Mouse (Mus musculus): ENCODE results near the gene Fcna. TPM values are rescaled to one million over a fixed set of nuclear protein-coding genes. Genes with fewer than 3 reads are reported as not detected.

The Fcna gene
- polyA plus RNA-seq, 1 experiment from 2014 or later: 1.8 TPM

DNA sequence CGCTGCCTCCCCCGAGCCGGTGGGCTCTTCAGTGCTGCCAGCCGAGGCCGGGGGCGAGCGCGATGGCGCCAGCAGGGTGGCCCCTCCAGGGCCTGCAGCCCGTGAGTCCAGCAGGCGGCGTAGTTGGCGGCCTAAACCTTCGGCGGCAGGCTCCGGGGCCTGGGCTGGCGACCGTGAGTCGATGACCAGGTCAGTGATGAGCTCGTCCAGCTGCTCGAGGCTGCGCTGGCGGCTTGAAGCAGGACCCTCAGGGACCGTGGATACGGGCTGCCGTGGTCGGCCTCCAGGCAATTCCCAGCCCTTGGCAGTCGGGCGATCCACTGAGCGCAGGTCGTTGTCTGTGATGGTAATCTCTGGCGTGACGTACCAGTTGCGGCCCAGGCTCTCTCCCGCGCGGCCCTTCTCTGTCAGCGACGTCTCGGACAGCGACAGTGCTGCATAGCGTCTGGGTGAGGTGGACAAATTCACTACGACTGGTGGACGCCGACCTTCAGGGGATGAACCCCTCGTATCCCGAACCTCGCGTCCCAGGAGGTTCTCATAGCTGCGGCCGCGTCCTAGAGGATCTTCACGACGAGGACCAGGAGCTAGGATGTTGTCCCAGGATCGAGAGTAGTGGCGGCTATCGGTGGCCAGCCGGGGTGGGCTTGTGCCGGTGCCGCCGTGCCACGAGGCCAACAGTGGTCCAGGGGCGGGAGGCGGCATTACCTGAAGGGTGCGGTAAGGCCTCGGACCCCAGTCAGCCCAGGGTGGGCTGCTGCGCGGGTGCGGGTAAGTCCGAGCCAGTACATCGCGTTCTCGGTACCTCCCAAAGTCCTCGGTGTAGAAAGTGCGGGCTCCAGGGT is 49.7 kb downstream of the Fcna start:
- peaks cover 58% of the 10 kb centered on the region for H3K27me3 ChIP-seq (ENCODE audit: insufficient read depth, low read length)

DNA sequence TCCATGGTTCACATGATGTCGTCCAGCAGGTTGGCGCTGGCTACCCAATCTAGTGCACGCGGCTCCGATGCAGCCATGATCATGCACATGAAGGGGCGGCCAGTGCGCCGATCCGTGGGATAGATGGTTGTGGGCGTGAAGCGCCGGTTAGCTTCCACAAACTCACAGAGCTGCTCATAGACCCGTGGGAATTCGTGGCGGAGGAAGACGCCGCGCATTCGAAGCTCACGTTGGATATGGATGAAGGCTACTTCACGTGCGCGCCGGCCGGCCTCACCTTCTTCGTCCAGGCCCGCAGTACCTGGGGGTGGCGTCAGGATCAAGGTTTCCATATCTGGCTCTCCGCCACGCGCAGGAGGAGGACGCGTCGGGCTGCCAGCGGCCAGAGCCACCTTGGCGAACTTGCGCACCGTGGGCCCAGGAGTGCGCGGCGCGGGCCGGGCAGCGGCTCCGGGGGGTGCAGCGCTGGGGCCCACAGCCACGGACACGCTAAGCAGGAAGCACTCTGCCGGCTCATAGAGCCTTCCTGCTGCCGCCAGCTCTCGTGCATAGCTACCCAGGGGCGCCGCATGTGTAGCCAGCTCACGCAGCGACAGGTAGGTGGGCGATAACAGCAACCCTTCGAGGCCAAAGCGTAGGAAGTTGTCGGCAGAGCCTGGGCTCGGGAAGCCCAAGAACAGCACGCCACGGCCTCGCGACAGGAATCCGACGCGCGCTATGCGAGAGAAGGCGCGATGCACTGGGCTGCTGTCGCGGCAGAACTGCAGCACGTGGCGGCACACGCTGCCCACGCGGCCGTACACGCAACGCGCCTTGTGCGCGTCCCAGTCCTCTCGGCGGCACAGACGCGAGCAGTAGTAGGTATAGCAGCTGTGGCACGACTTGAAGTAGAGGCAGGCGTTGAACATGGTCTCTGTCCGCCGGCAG is 50.6 kb downstream of the Fcna start:
- Histone ChIP-seq H3K27ac (ENCODE audit: low read depth) (no peak overlapping the region), H3K4me1 (ENCODE audit: insufficient read depth) (peaks cover 17% of the 10 kb centered on the region), H3K36me3 (ENCODE audit: insufficient read depth) (peaks cover 10% of the 10 kb centered on the region; the same call in 1 of the 2 replicates), H3K4me3 (ENCODE audit: low read depth, low read length) (peak overlapping the region; percentile 28), H3K27me3 (ENCODE audit: insufficient read depth, low read length) (peaks cover 58% of the 10 kb centered on the region), H3K9me3 (ENCODE audit: low read depth, low read length) (no peaks in the 10 kb centered on the region), H3K9ac (no peak overlapping the region), H3K4me2 (peak overlapping the region; percentile 51)
- ATAC-seq (ENCODE audit: insufficient read depth): no peak
- 14% methylated on average over 92 of the region's 92 CpGs for WGBS
- no peak for DNase-seq
- TF ChIP-seq CTCF (IDR thresholded peaks at IDR 0.05; ENCODE audit: low read depth): no peak

More for the DNA sequence above, 49.7 kb downstream of the Fcna start:
- Histone ChIP-seq H3K4me2 (peak overlapping the region; percentile 51), H3K36me3 (ENCODE audit: insufficient read depth) (peaks cover 6% of the 10 kb centered on the region), H3K27ac (ENCODE audit: low read depth) (no peak overlapping the region), H3K9me3 (ENCODE audit: low read depth, low read length) (no peaks in the 10 kb centered on the region), H3K4me3 (ENCODE audit: low read depth, low read length) (peak overlapping the region; percentile 28), H3K4me1 (ENCODE audit: insufficient read depth) (peaks cover 17% of the 10 kb centered on the region), H3K9ac (no peak overlapping the region)
- 5% methylated on average over 75 of the region's 75 CpGs for WGBS
- TF ChIP-seq CTCF (IDR thresholded peaks at IDR 0.05; ENCODE audit: low read depth): peak; percentile 32; the same call in 1 of the 2 replicates
- ATAC-seq (ENCODE audit: insufficient read depth) (no peak), DNase-seq (peak; percentile 34)

DNA sequence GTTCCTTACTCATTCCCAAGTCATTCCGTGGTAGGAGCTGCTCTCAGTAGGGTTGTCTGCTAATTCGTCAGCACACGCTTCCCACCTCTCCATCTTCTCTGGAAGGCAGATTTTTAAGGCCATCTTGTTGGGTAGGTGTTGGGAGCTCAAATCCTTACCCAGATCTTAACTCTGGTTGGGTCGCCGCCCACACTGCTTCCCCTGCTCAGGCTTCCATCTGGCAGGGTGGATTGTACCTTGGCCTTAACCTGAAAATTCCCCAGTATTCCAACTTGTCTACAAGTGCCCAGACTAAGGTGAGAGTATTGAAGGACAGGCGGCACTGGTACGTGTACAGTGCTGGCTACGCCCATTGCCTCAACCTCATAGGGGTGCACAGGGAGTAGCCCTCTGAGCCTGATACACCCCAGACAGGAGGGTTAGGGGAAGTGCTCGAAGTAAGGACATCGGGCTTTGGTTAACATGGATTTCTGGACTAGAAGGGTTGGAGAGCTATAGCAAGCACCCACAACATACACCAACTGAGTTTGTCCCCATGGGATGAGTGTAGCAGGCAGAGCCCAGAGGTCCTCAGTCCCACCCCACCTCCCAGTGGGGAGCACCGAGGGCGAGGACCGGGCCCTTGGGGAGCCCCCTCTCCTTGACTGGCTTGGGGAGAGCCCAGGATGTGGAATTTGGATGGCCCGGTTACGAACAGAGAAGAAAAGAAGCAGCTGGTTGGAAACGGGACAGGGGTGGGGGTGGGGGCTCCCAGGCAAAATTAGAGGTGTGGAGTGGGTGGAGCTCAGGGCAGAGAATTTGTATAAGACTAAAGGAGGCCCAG is 51.6 kb downstream of the Fcna start:
- H3K9me3 ChIP-seq (ENCODE audit: low read depth, low read length): no peaks in the 10 kb centered on the region
- H3K4me1 ChIP-seq (ENCODE audit: insufficient read depth): peaks cover 15% of the 10 kb centered on the region
- no peak for TF ChIP-seq CTCF (IDR thresholded peaks at IDR 0.05; ENCODE audit: low read depth)
- H3K27me3 ChIP-seq (ENCODE audit: insufficient read depth, low read length): peaks cover 56% of the 10 kb centered on the region
- no peak for ATAC-seq (ENCODE audit: insufficient read depth)
- WGBS: 76% methylated on average over 16 of the region's 16 CpGs
- no peak overlapping the region for H3K9ac ChIP-seq
- no peak overlapping the region for H3K27ac ChIP-seq (ENCODE audit: low read depth)
- H3K36me3 ChIP-seq (ENCODE audit: insufficient read depth): peaks cover 17% of the 10 kb centered on the region; the same call in 1 of the 2 replicates
- H3K4me3 ChIP-seq (ENCODE audit: low read depth, low read length): no peak overlapping the region
- no peak for DNase-seq
- H3K4me2 ChIP-seq: peak overlapping the region; percentile 78

DNA sequence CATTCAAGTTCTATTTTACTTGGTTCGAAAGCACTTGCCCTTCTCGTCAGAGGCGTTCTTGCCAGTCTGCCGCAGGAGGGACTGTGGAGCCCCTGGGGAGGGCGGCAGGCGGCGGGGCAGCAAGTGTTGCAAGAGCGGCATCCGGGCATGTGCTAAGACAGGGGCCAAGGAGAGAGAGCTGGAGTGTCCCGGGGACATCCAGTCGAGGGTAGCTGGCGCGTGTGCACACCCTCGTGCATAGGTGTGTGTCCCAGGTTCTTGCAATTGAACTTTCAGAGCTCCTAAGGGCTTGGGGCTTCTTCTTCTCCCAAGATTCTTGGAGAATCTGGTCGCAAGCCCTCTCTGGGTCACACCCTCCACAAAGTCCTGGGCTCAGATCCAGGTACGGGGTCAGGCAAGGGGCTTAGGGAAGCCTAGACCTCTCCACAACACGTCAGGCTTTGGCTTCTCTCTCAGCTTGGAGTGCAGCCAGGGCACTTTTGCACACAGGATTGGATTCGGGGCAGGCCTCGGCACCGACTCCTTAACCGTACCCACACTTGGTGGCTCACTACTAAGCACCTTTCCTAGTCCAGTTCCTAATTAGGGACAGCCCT is 52.3 kb downstream of the Fcna start:
- Histone ChIP-seq H3K36me3 (ENCODE audit: insufficient read depth) (peaks cover 23% of the 10 kb centered on the region), H3K4me1 (ENCODE audit: insufficient read depth) (peaks cover 14% of the 10 kb centered on the region), H3K4me3 (ENCODE audit: low read depth, low read length) (peak overlapping the region; percentile 61), H3K9me3 (ENCODE audit: low read depth, low read length) (no peaks in the 10 kb centered on the region), H3K27me3 (ENCODE audit: insufficient read depth, low read length) (peaks cover 49% of the 10 kb centered on the region), H3K4me2 (peak overlapping the region; percentile 78), H3K9ac (peak overlapping the region; percentile 44), H3K27ac (ENCODE audit: low read depth) (peak overlapping the region; percentile 86)
- 8% methylated on average over 21 of the region's 21 CpGs for WGBS
- ATAC-seq (ENCODE audit: insufficient read depth) (peak; percentile 8; the same call in 1 of the 2 replicates), DNase-seq (peak; percentile 63)
- TF ChIP-seq CTCF (IDR thresholded peaks at IDR 0.05; ENCODE audit: low read depth): no peak

Other genes starting within 250 kb of the Fcna start
- gene Entpd2, start 232.2 kb downstream of the Fcna start, polyA plus RNA-seq (2014; fragmentation: Nextera tagmentation; extraction: Ambion mirVana): 0.92 and 1.2 TPM in 2 replicates
- 19.5 and 20.5 TPM in 2 replicates for gene Npdc1, start 228.7 kb downstream of the Fcna start, polyA plus RNA-seq (2014; fragmentation: Nextera tagmentation; extraction: Ambion mirVana)
- gene Fut7, start 204.8 kb downstream of the Fcna start, polyA plus RNA-seq (2014; fragmentation: Nextera tagmentation; extraction: Ambion mirVana): not detected in 2 replicates
- gene Abca2, start 199.3 kb downstream of the Fcna start, polyA plus RNA-seq (2014; fragmentation: Nextera tagmentation; extraction: Ambion mirVana): 3.9 and 4.6 TPM in 2 replicates
- 20.0 and 30.2 TPM in 2 replicates for gene Clic3, start 171.2 kb downstream of the Fcna start, polyA plus RNA-seq (2014; fragmentation: Nextera tagmentation; extraction: Ambion mirVana)
- gene Paxx, start 166.9 kb downstream of the Fcna start, polyA plus RNA-seq (2014; fragmentation: Nextera tagmentation; extraction: Ambion mirVana): 15.8 and 23.5 TPM in 2 replicates
- 3.3 and 3.4 TPM in 2 replicates for gene Ptgds, start 158.0 kb downstream of the Fcna start, polyA plus RNA-seq (2014; fragmentation: Nextera tagmentation; extraction: Ambion mirVana)
- not detected in 2 replicates for gene Lcn12, start 134.1 kb downstream of the Fcna start, polyA plus RNA-seq (2014; fragmentation: Nextera tagmentation; extraction: Ambion mirVana)
- 75.8 and 77.7 TPM in 2 replicates for gene Fbxw5, start 127.3 kb downstream of the Fcna start, polyA plus RNA-seq (2014; fragmentation: Nextera tagmentation; extraction: Ambion mirVana)
- gene C8g, start 126.3 kb downstream of the Fcna start, polyA plus RNA-seq (2014; fragmentation: Nextera tagmentation; extraction: Ambion mirVana): 3.9 and 5.5 TPM in 2 replicates
- gene Traf2, start 81.1 kb downstream of the Fcna start, polyA plus RNA-seq (2014; fragmentation: Nextera tagmentation; extraction: Ambion mirVana): 34.8 and 35.3 TPM in 2 replicates
- 282 and 295 TPM in 2 replicates for gene Edf1, start 70.2 kb downstream of the Fcna start, polyA plus RNA-seq (2014; fragmentation: Nextera tagmentation; extraction: Ambion mirVana)
- 2.2 and 4.1 TPM in 2 replicates for gene Mamdc4, start 53.2 kb downstream of the Fcna start, polyA plus RNA-seq (2014; fragmentation: Nextera tagmentation; extraction: Ambion mirVana)
- 183 and 197 TPM in 2 replicates for gene Phpt1, start 52.8 kb downstream of the Fcna start, polyA plus RNA-seq (2014; fragmentation: Nextera tagmentation; extraction: Ambion mirVana)
- 0.37 TPM in 1 of 2 replicates, not detected in the other for gene Ajm1, start 46.3 kb downstream of the Fcna start, polyA plus RNA-seq (2014; fragmentation: Nextera tagmentation; extraction: Ambion mirVana)
- gene Rabl6, start 19.5 kb downstream of the Fcna start, polyA plus RNA-seq (2014; fragmentation: Nextera tagmentation; extraction: Ambion mirVana): 75.5 and 85.7 TPM in 2 replicates
- gene Ccdc183, start 10.4 kb downstream of the Fcna start, polyA plus RNA-seq (2014; fragmentation: Nextera tagmentation; extraction: Ambion mirVana): 0.24 and 0.28 TPM in 2 replicates
- gene Tmem141, start 6.0 kb downstream of the Fcna start, polyA plus RNA-seq (2014; fragmentation: Nextera tagmentation; extraction: Ambion mirVana): 21.9 and 26.0 TPM in 2 replicates
- 0.51 and 0.61 TPM in 2 replicates for gene Lcn8, start 25.1 kb upstream of the Fcna start, polyA plus RNA-seq (2014; fragmentation: Nextera tagmentation; extraction: Ambion mirVana)
- gene Lcn5, start 29.9 kb upstream of the Fcna start, polyA plus RNA-seq (2014; fragmentation: Nextera tagmentation; extraction: Ambion mirVana): not detected in 2 replicates
- gene Lcn6, start 48.8 kb upstream of the Fcna start, polyA plus RNA-seq (2014; fragmentation: Nextera tagmentation; extraction: Ambion mirVana): not detected in 2 replicates
- gene Lcn10, start 54.7 kb upstream of the Fcna start, polyA plus RNA-seq (2014; fragmentation: Nextera tagmentation; extraction: Ambion mirVana): not detected in 2 replicates
- gene Obp2a, start 72.0 kb upstream of the Fcna start, polyA plus RNA-seq (2014; fragmentation: Nextera tagmentation; extraction: Ambion mirVana): not detected in 2 replicates
- 65.3 and 71.9 TPM in 2 replicates for gene Bmyc, start 78.7 kb upstream of the Fcna start, polyA plus RNA-seq (2014; fragmentation: Nextera tagmentation; extraction: Ambion mirVana)
- gene Obp2b, start 109.0 kb upstream of the Fcna start, polyA plus RNA-seq (2014; fragmentation: Nextera tagmentation; extraction: Ambion mirVana): not detected in 2 replicates
- gene Lcn3, start 137.5 kb upstream of the Fcna start, polyA plus RNA-seq (2014; fragmentation: Nextera tagmentation; extraction: Ambion mirVana): not detected in 2 replicates
- gene Lcn11, start 149.0 kb upstream of the Fcna start, polyA plus RNA-seq (2014; fragmentation: Nextera tagmentation; extraction: Ambion mirVana): not detected in 2 replicates
- not detected in 2 replicates for gene Gm13539, start 154.2 kb upstream of the Fcna start, polyA plus RNA-seq (2014; fragmentation: Nextera tagmentation; extraction: Ambion mirVana)
- gene Glt6d1, start 187.8 kb upstream of the Fcna start, polyA plus RNA-seq (2014; fragmentation: Nextera tagmentation; extraction: Ambion mirVana): not detected in 2 replicates
- not detected in 2 replicates for gene Lcn9, start 195.1 kb upstream of the Fcna start, polyA plus RNA-seq (2014; fragmentation: Nextera tagmentation; extraction: Ambion mirVana)
- not detected in 2 replicates for gene Sohlh1, start 219.2 kb upstream of the Fcna start, polyA plus RNA-seq (2014; fragmentation: Nextera tagmentation; extraction: Ambion mirVana)
- 0.14 and 0.22 TPM in 2 replicates for gene Kcnt1, start 235.7 kb upstream of the Fcna start, polyA plus RNA-seq (2014; fragmentation: Nextera tagmentation; extraction: Ambion mirVana)

All from lung, embryonic 14.5 days (tissue).